14 mouse cellular contexts compared by ENCODE assay signal in genomic region chr1:190661249-190661648, GRCm38 (mm10).
DNase-seq lines count a peak whose midpoint lies in the region; ATAC-seq and TF ChIP-seq lines count a peak whose summit lies in the region.
"Had no signal": no experiment of that assay in that cellular context is flagged by ENCODE, and none has a peak within 500 bp of the region (broad histone marks: within the 10 kb centered on the region; RNA-seq: fewer than 3 reads in every experiment).

No protein-coding gene starts in this region.

- no peak overlapping the region for H3K4me3 ChIP-seq in forebrain, embryonic 11.5 days (ENCODE audit: low read depth, low read length)
- H3K4me3 ChIP-seq in forebrain, embryonic 16.5 days (replicated peaks; ENCODE audit: low read length): no peak overlapping the region
- no peak overlapping the region for H3K4me3 ChIP-seq in hindbrain, embryonic 10.5 days
- H3K4me3 ChIP-seq in hindbrain, embryonic 16.5 days (ENCODE audit: low read length): no peak overlapping the region
- no peak overlapping the region for H3K4me3 ChIP-seq in midbrain, embryonic 10.5 days
- no peak overlapping the region for H3K4me3 ChIP-seq in midbrain, postnatal 0 days (ENCODE audit: low read depth, low read length)
- H3K4me3 ChIP-seq: midbrain, embryonic 12.5 days had no signal

- H3K36me3 ChIP-seq in forebrain, embryonic 11.5 days (ENCODE audit: control insufficient read depth, insufficient read depth, low read length): no peaks in the 10 kb centered on the region
- H3K36me3 ChIP-seq in forebrain, embryonic 16.5 days (ENCODE audit: control insufficient read depth, insufficient read depth): no peaks in the 10 kb centered on the region
- no peaks in the 10 kb centered on the region for H3K36me3 ChIP-seq in hindbrain, embryonic 10.5 days
- H3K36me3 ChIP-seq in hindbrain, embryonic 16.5 days (ENCODE audit: control insufficient read depth, insufficient read depth, low read length): no peaks in the 10 kb centered on the region
- H3K36me3 ChIP-seq in midbrain, embryonic 10.5 days: no peaks in the 10 kb centered on the region
- no peaks in the 10 kb centered on the region for H3K36me3 ChIP-seq in midbrain, postnatal 0 days (ENCODE audit: insufficient read depth, low read length)
- H3K36me3 ChIP-seq: midbrain, embryonic 12.5 days had no signal

- peak overlapping the region; percentile 25; the same call in 1 of the 2 replicates for H3K27ac ChIP-seq in forebrain, embryonic 11.5 days (ENCODE audit: low read depth, low read length)
- no peak overlapping the region for H3K27ac ChIP-seq in forebrain, embryonic 16.5 days (ENCODE audit: low read length)
- H3K27ac ChIP-seq in hindbrain, embryonic 10.5 days: peak overlapping the region; percentile 81
- no peak overlapping the region for H3K27ac ChIP-seq in hindbrain, embryonic 16.5 days (ENCODE audit: low read depth, low read length)
- peak overlapping the region; percentile 80 for H3K27ac ChIP-seq in midbrain, embryonic 10.5 days (replicated peaks)
- H3K27ac ChIP-seq in midbrain, postnatal 0 days (ENCODE audit: low read depth, low read length): no peak overlapping the region
- H3K27ac ChIP-seq: midbrain, embryonic 12.5 days had no signal

- H3K4me1 ChIP-seq in forebrain, embryonic 11.5 days (replicated peaks; ENCODE audit: control insufficient read depth, insufficient read depth, low read length): peaks cover 9% of the 10 kb centered on the region
- H3K4me1 ChIP-seq in forebrain, embryonic 16.5 days (replicated peaks; ENCODE audit: control insufficient read depth, insufficient read depth, low read length): peaks cover 20% of the 10 kb centered on the region
- H3K4me1 ChIP-seq in hindbrain, embryonic 10.5 days (replicated peaks): peaks cover 81% of the 10 kb centered on the region
- H3K4me1 ChIP-seq in hindbrain, embryonic 16.5 days (ENCODE audit: control insufficient read depth, insufficient read depth, low read depth, low read length): no peaks in the 10 kb centered on the region; the same call in 1 of the 2 replicates
- H3K4me1 ChIP-seq in midbrain, embryonic 10.5 days: peaks cover 60% of the 10 kb centered on the region
- H3K4me1 ChIP-seq in midbrain, postnatal 0 days (ENCODE audit: insufficient read depth, low read length): peaks cover 2% of the 10 kb centered on the region; the same call in 1 of the 2 replicates

- no peak for DNase-seq in forebrain, embryonic 11.5 days (ENCODE audit: low spot score)
- DNase-seq in hindbrain, embryonic 10.5 days (ENCODE audit: low spot score): peak; percentile 4
- DNase-seq in midbrain, embryonic 10.5 days (ENCODE audit: low spot score): no peak
- DNase-seq in midbrain, postnatal 0 days (ENCODE audit: low spot score): no peak
- peak; percentile 45 for DNase-seq in brain, adult 2 months (ENCODE audit: low read depth, low spot score)
- no peak for DNase-seq in retina, postnatal 1 day
- DNase-seq: cerebellum, adult 9-11 months; heart, adult 18-20 months; liver, postnatal 0 days; thymus, adult 18-20 months had no signal

- no peaks in the 10 kb centered on the region; the same call in 1 of the 2 replicates for H3K27me3 ChIP-seq in forebrain, embryonic 11.5 days (ENCODE audit: control insufficient read depth, insufficient read depth, low read length)
- H3K27me3 ChIP-seq in forebrain, embryonic 16.5 days (replicated peaks; ENCODE audit: control insufficient read depth, insufficient read depth, low read length): no peaks in the 10 kb centered on the region
- peaks cover 29% of the 10 kb centered on the region for H3K27me3 ChIP-seq in hindbrain, embryonic 10.5 days (ENCODE audit: insufficient read depth, poor library complexity, severe bottlenecking)
- no peaks in the 10 kb centered on the region for H3K27me3 ChIP-seq in hindbrain, embryonic 16.5 days (replicated peaks; ENCODE audit: control insufficient read depth, insufficient read depth, low read length)
- no peaks in the 10 kb centered on the region; the same call in 1 of the 2 replicates for H3K27me3 ChIP-seq in midbrain, embryonic 10.5 days (ENCODE audit: low read depth, poor library complexity, severe bottlenecking)
- no peaks in the 10 kb centered on the region; the same call in 1 of the 2 replicates for H3K27me3 ChIP-seq in midbrain, postnatal 0 days (ENCODE audit: insufficient read depth, low read length)

- no peak for TF ChIP-seq CTCF in midbrain, postnatal 0 days (IDR thresholded peaks at IDR 0.05)

- H3K9ac ChIP-seq in forebrain, embryonic 11.5 days (ENCODE audit: low read length): 0 out of 2 replicates have a peak overlapping the region, but pooled peaks have one; percentile 16
- H3K9ac ChIP-seq in forebrain, embryonic 16.5 days (replicated peaks; ENCODE audit: low read depth, low read length): no peak overlapping the region
- H3K9ac ChIP-seq in hindbrain, embryonic 16.5 days (ENCODE audit: low read depth, low read length): no peak overlapping the region
- H3K9ac ChIP-seq in midbrain, postnatal 0 days (replicated peaks; ENCODE audit: low read length, poor library complexity, severe bottlenecking): no peak overlapping the region
- H3K9ac ChIP-seq: liver, postnatal 0 days; midbrain, embryonic 12.5 days had no signal

- no peak overlapping the region for H3K4me2 ChIP-seq in forebrain, embryonic 11.5 days (ENCODE audit: low read depth, low read length, severe bottlenecking)
- H3K4me2 ChIP-seq in forebrain, embryonic 16.5 days (ENCODE audit: low read length): no peak overlapping the region
- no peak overlapping the region for H3K4me2 ChIP-seq in hindbrain, embryonic 16.5 days (ENCODE audit: low read length)
- no peak overlapping the region for H3K4me2 ChIP-seq in midbrain, postnatal 0 days (ENCODE audit: low read depth, low read length, poor library complexity, severe bottlenecking)
- H3K4me2 ChIP-seq: midbrain, embryonic 12.5 days had no signal

- ATAC-seq in forebrain, embryonic 11.5 days (replicated peaks; ENCODE audit: low FRiP score): no peak
- ATAC-seq in forebrain, embryonic 16.5 days: no peak; the same call in 1 of the 2 replicates
- ATAC-seq in hindbrain, embryonic 16.5 days: no peak
- no peak for ATAC-seq in midbrain, postnatal 0 days (ENCODE audit: low FRiP score)
- ATAC-seq: intestine, embryonic 16.5 days; liver, postnatal 0 days had no signal

- WGBS in forebrain, embryonic 11.5 days: 53% methylated on average over 15 of the region's 15 CpGs
- whole genome bisulfite sequencing in forebrain, embryonic 16.5 days: 32% methylated on average over 15 of the region's 15 CpGs
- WGBS in hindbrain, embryonic 10.5 days: 67% methylated on average over 15 of the region's 15 CpGs
- 51% methylated on average over 15 of the region's 15 CpGs for WGBS in hindbrain, embryonic 16.5 days
- 65% methylated on average over 15 of the region's 15 CpGs for WGBS in midbrain, embryonic 10.5 days
- WGBS in midbrain, postnatal 0 days: 60% methylated on average over 15 of the region's 15 CpGs

- H3K9me3 ChIP-seq in forebrain, embryonic 11.5 days (ENCODE audit: control insufficient read depth, low read length): no peaks in the 10 kb centered on the region
- H3K9me3 ChIP-seq in forebrain, embryonic 16.5 days (ENCODE audit: control insufficient read depth, low read length): no peaks in the 10 kb centered on the region
- no peaks in the 10 kb centered on the region for H3K9me3 ChIP-seq in hindbrain, embryonic 10.5 days
- no peaks in the 10 kb centered on the region for H3K9me3 ChIP-seq in hindbrain, embryonic 16.5 days (ENCODE audit: control insufficient read depth, low read length)
- no peaks in the 10 kb centered on the region for H3K9me3 ChIP-seq in midbrain, embryonic 10.5 days (replicated peaks)
- H3K9me3 ChIP-seq in midbrain, postnatal 0 days (ENCODE audit: low read length): no peaks in the 10 kb centered on the region
- H3K9me3 ChIP-seq: midbrain, embryonic 12.5 days had no signal

Comparison
In these comparisons a context has a peak if more than half of its experiments do, and no peak if none do; other contexts are left out.
1. H3K27ac ChIP-seq: peak in forebrain, embryonic 11.5 days (single experiment), hindbrain, embryonic 10.5 days (single experiment) and midbrain, embryonic 10.5 days (single experiment); none in forebrain, embryonic 16.5 days (single experiment), hindbrain, embryonic 16.5 days (single experiment) and midbrain, postnatal 0 days (single experiment).
2. DNase-seq: peak in hindbrain, embryonic 10.5 days (single experiment) and brain, adult 2 months (single experiment); none in forebrain, embryonic 11.5 days (single experiment), midbrain, embryonic 10.5 days (single experiment), midbrain, postnatal 0 days (single experiment) and retina, postnatal 1 day (single experiment).